Mouse (Mus musculus) forebrain, embryonic 14.5 days (tissue): ENCODE results near the gene Dolk. TPM values are rescaled to one million over a fixed set of nuclear protein-coding genes. Genes with fewer than 3 reads are reported as not detected.

Experiments used
- ATAC-seq: fragments of 200-750 bp; cut with Nextera tagmentation; 2 replicates; pipeline ENCODE4 v1.8.0; 2017; ENCODE audit warnings: mild to moderate bottlenecking, moderate library complexity
- DNase-seq: peaks from one replicate; pipeline ENCODE4 v3.0.0-alpha.2; 2015; ENCODE audit warnings: low spot score
- H3K27ac ChIP-seq: fragments of 300-500 bp; sonication (generic); 2 replicates; pipeline ENCODE4 v1.5.1; 2014; ENCODE audit warnings: low read depth, mild to moderate bottlenecking, control low read depth, low read length, moderate library complexity
- H3K27me3 ChIP-seq: fragments of 300-500 bp; sonication (generic); replicated peaks from 2 replicates; pipeline ENCODE4 v1.6.1; 2014; ENCODE audit warnings: low read length, control low read depth, mixed read lengths; ENCODE audit not compliant: control insufficient read depth, insufficient read depth
- H3K36me3 ChIP-seq: fragments of 300-500 bp; sonication (generic); 2 replicates; pipeline ENCODE4 v1.6.1; 2014; ENCODE audit warnings: low read length, control low read depth; ENCODE audit not compliant: control insufficient read depth, insufficient read depth
- H3K4me1 ChIP-seq: fragments of 300-500 bp; sonication (generic); 2 replicates; pipeline ENCODE4 v1.6.1; 2014; ENCODE audit warnings: antibody characterized with exemption, low read length, control low read depth; ENCODE audit not compliant: control insufficient read depth, insufficient read depth
- H3K4me2 ChIP-seq: fragments of 300-500 bp; sonication (generic); 2 replicates; pipeline ENCODE4 v1.6.1; 2014; ENCODE audit warnings: mild to moderate bottlenecking, control low read depth, low read length
- H3K4me3 ChIP-seq: fragments of 300-500 bp; sonication (generic); 2 replicates; pipeline ENCODE4 v1.5.1; 2014; ENCODE audit warnings: low read depth, low read length, control low read depth
- H3K9ac ChIP-seq: fragments of 300-500 bp; sonication (generic); 2 replicates; pipeline ENCODE4 v1.6.1; 2014; ENCODE audit warnings: mild to moderate bottlenecking, low read length, control low read depth, moderate library complexity
- H3K9me3 ChIP-seq: fragments of 300-500 bp; sonication (generic); replicated peaks from 2 replicates; pipeline ENCODE4 v1.6.1; 2016; ENCODE audit warnings: low read length, control low read depth, mixed read lengths; ENCODE audit not compliant: control insufficient read depth
- WGBS: fragments of 180-500 bp; shearing (Covaris S2); extraction: QIAGEN DNeasy Blood & Tissue Kit; methylation state at CpG from one replicate; pipeline ENCODE4 v1.1.7; 2014; 5-methylcytosine and 5-hydroxymethylcytosine counted together
- polyA plus RNA-seq: library from polyadenylated mRNA; unstranded; fragments of >200 nt; fragmentation: Nextera tagmentation; extraction: Ambion mirVana; gene quantifications from 2 replicates; pipeline ENCODE4 v1.2.1, GENCODE M21; 2014

Dolk gene
- polyA plus RNA-seq, 1 experiment from 2014 or later, result 30.2 TPM

DNA sequence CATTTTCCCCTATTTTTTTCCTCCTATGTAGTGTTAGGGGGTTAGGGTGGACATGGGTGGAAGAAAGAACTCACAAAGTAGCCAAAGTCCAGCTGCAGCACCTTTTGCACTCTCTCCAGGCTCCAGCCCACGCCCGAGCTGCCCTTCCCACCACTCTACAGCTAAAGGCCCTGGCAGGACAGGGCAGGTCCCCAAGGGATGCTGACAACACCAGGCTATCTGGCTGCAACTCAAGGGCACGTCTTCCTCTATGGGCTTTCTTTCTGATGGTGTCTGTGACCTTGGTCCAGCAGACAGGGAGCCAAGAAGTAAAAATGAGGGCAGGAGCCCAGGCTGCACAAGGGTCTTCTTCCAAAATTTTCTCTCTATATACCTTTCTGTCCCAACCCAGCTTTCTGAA, 4.5 kb downstream of the Dolk start:
- H3K27ac ChIP-seq, result no peak overlapping the region
- no peak for ATAC-seq
- WGBS, result 83% methylated on average over 3 of the region's 3 CpGs
- no peak overlapping the region for H3K4me3 ChIP-seq
- H3K9ac ChIP-seq, result no peak overlapping the region
- H3K9me3 ChIP-seq, result no peaks in the 10 kb centered on the region
- H3K36me3 ChIP-seq, result 0 out of 2 replicates have a peak, but pooled peaks cover 12% of the 10 kb centered on the region
- no peak overlapping the region for H3K4me2 ChIP-seq
- H3K27me3 ChIP-seq, result no peaks in the 10 kb centered on the region
- DNase-seq, result no peak
- H3K4me1 ChIP-seq, result peaks cover 8% of the 10 kb centered on the region

DNA sequence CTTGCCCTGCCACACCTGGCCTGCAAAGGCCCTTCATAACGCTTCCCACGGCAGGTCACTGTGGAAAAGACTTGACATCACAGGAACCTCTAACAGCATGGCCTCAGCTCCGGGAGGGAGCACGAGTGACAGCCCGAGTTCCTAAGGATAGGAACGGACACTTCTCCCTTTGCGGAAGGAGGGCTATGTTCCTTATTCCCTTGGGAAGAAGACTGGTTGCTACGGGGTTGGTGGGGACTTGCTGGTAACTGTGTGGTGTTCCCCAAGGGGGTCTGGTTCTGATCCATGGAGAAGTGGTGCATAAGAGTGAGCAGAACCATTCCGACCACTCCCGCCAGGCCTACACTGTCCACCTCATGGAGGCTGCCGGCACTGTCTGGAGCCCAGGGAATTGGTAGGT, 5.4 kb downstream of the Dolk start, which contains the start of gene Gm28038:
TSS of gene Gm28038 (plus strand) at position 301 of the 400 bp plus-strand sequence.
- ATAC-seq (no peak), DNase-seq (no peak)
- no peak within 1 kb of the TSS for H3K4me3 ChIP-seq
- H3K27me3 ChIP-seq, result no peaks in the 10 kb centered on the region
- H3K9me3 ChIP-seq, result no peaks in the 10 kb centered on the region
- H3K4me1 ChIP-seq, result peaks cover 8% of the 10 kb centered on the region
- no peak within 1 kb of the TSS for H3K27ac ChIP-seq
- 0 out of 2 replicates have a peak, but pooled peaks cover 16% of the 10 kb centered on the region for H3K36me3 ChIP-seq
- H3K9ac ChIP-seq, result no peak within 1 kb of the TSS
- WGBS, result 93% methylated on average over 11 of the region's 11 CpGs
- H3K4me2 ChIP-seq, result no peak within 1 kb of the TSS

- ATAC-seq (peak; percentile 72), DNase-seq (peak; percentile 88)
- peaks cover 7% of the 10 kb centered on the region for H3K36me3 ChIP-seq
- no peak overlapping the region for H3K27ac ChIP-seq
- no peak overlapping the region for H3K4me3 ChIP-seq
- no peaks in the 10 kb centered on the region for H3K27me3 ChIP-seq
- H3K4me1 ChIP-seq, result peaks cover 8% of the 10 kb centered on the region; the same call in 1 of the 2 replicates
- H3K4me2 ChIP-seq, result no peak overlapping the region
- H3K9ac ChIP-seq, result no peak overlapping the region
- no peaks in the 10 kb centered on the region for H3K9me3 ChIP-seq
- WGBS, result 28% methylated on average over 1 of the region's 1 CpGs
Measured at GRCm38 (mm10) chr2:30270134-30270533, 16.0 kb downstream of the Dolk start.

DNA sequence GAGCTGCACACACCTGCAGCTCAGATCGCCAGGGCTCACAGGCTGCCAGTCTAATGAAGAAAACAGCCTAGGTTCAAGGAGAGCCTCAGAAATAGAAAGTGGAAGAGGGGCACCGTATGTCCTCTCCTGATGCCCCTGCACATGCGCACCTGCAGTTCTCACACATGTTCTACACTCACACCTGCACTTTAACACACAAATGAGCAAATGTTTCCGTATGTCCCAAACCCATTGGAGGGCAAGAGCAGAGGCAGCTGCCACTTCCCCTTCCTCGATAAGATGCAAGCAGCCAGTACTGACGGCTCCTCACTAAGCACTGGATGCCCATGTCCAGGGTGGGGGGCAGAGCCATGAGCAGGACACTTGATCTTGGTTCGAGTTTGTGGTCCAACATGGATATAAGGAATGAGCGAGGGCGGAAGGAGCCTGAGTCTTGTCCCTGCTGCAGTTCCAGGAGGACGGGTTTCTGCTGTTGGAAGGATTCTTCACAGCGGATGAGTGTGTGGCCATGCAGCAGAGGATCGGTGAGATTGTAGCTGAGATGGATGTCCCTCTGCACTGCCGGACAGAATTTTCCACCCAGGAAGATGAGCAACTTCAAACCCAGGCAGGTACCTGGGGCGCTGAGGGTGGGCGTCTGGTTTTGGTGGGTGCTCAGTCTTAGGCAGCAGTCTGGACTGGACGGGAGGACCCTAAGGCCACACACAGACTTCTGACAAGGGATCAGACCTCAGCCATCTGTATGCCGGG, 16.7 kb downstream of the Dolk start:
- Histone ChIP-seq H3K27ac (no peak overlapping the region), H3K9ac (no peak overlapping the region), H3K4me3 (no peak overlapping the region), H3K4me1 (peaks cover 8% of the 10 kb centered on the region; the same call in 1 of the 2 replicates), H3K9me3 (no peaks in the 10 kb centered on the region), H3K27me3 (no peaks in the 10 kb centered on the region), H3K4me2 (no peak overlapping the region), H3K36me3 (peaks cover 14% of the 10 kb centered on the region)
- no peak for DNase-seq
- 91% methylated on average over 17 of the region's 17 CpGs for WGBS
- ATAC-seq, result no peak

- DNase-seq (no peak), ATAC-seq (no peak)
- no peaks in the 10 kb centered on the region for H3K9me3 ChIP-seq
- WGBS, result 58% methylated on average over 4 of the region's 4 CpGs
- H3K4me1 ChIP-seq, result peaks cover 8% of the 10 kb centered on the region; the same call in 1 of the 2 replicates
- H3K9ac ChIP-seq, result no peak overlapping the region
- H3K27me3 ChIP-seq, result no peaks in the 10 kb centered on the region
- H3K4me2 ChIP-seq, result no peak overlapping the region
- no peak overlapping the region for H3K4me3 ChIP-seq
- peaks cover 24% of the 10 kb centered on the region for H3K36me3 ChIP-seq
- no peak overlapping the region for H3K27ac ChIP-seq
Measured at GRCm38 (mm10) chr2:30268371-30268770, 17.8 kb downstream of the Dolk start.

DNA sequence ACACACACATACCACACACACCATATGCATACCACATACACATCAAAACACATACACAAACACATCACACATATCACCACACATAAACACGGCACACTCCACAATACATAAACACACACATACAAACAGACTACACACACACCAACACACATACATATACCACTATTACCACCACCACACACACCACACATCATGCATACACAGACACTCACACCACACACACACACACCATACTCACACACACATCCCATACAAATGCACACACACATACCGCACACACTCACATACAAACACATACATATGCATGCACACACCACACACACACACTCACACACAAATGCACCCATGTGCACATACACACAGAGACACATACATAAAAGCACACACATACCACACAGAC, 18.7 kb downstream of the Dolk start:
- no peak overlapping the region for H3K4me3 ChIP-seq
- no peak overlapping the region for H3K27ac ChIP-seq
- no peak overlapping the region for H3K4me2 ChIP-seq
- DNase-seq (no peak), ATAC-seq (no peak)
- no peaks in the 10 kb centered on the region for H3K27me3 ChIP-seq
- peaks cover 13% of the 10 kb centered on the region; the same call in 1 of the 2 replicates for H3K4me1 ChIP-seq
- H3K9me3 ChIP-seq, result no peaks in the 10 kb centered on the region
- 95% methylated on average over 2 of the region's 2 CpGs for WGBS
- H3K9ac ChIP-seq, result no peak overlapping the region
- peaks cover 31% of the 10 kb centered on the region for H3K36me3 ChIP-seq

DNA sequence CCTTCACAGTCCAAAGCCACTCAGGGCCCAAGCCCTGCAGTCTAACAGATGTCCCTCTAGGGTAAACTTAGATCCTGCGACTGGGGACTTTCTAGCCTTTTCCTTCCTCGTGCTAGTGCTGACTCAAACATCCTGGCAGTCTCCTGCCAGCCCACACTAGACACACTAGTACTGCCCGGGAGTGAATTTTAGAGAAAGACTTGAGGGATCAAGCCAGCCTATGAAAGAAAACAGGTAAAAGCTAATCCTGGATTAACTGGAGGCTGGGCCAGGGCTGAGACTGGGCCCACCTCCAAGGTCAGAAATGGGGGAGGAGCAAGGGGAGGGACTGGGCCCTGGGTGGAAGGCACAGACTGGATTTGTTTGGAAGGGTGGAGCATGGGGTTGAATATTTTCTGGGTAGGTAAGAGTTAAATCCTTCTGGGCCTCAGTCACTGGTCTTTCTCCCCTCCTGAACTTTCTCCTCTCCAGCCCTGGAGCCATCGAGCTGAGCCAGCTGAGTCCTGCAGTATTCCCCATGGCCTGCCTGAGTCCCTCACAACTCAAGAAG, 19.7 kb downstream of the Dolk start:
- H3K4me3 ChIP-seq, result no peak overlapping the region
- no peaks in the 10 kb centered on the region for H3K27me3 ChIP-seq
- peaks cover 41% of the 10 kb centered on the region for H3K36me3 ChIP-seq
- DNase-seq (peak; percentile 29), ATAC-seq (no peak)
- no peaks in the 10 kb centered on the region for H3K9me3 ChIP-seq
- H3K4me2 ChIP-seq, result no peak overlapping the region
- H3K27ac ChIP-seq, result peak overlapping the region; percentile 69
- H3K4me1 ChIP-seq, result peaks cover 15% of the 10 kb centered on the region; the same call in 1 of the 2 replicates
- WGBS, result 10% methylated on average over 4 of the region's 4 CpGs
- peak overlapping the region; percentile 29; the same call in 1 of the 2 replicates for H3K9ac ChIP-seq

DNA sequence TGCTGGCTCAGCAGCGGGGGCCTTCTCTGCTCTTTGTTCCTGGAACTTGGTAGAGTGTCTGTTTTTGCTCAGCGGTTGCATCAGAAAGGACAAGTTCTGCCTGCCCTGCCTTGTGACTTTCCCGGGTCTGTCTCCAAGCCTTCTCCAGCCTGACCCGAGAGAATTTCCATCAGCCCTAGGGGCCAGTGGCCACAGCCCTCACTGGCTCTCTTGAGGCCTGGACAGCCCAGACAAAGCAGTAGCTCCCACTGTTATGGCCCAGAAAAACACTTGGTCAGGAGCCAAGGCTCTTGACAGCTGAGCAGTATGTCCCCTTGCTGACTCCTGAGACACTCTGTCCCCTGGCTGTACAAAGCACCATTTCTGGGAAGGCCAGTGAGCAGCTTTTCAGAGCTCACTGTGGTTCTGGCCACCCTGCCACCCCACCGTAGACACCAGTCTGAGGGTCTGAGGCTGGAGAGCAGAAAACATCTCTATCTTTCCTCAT, 20.3 kb downstream of the Dolk start, which contains the start of gene Phyhd1:
TSS of gene Phyhd1 (plus strand) at position 437 of the 487 bp plus-strand sequence.
- Histone ChIP-seq H3K27me3 (no peaks in the 10 kb centered on the region), H3K9me3 (no peaks in the 10 kb centered on the region), H3K4me2 (no peak within 1 kb of the TSS), H3K36me3 (peaks cover 47% of the 10 kb centered on the region), H3K4me1 (peaks cover 15% of the 10 kb centered on the region; the same call in 1 of the 2 replicates), H3K27ac (peak within 1 kb of the TSS; percentile 69), H3K9ac (peak within 1 kb of the TSS; percentile 29; the same call in 1 of the 2 replicates), H3K4me3 (no peak within 1 kb of the TSS)
- 35% methylated on average over 5 of the region's 5 CpGs for WGBS
- ATAC-seq, result no peak
- DNase-seq, result peak; percentile 31
